28 mouse cellular contexts compared by ENCODE assay signal in genomic region chr4:101340741-101341140, GRCm38 (mm10).
"Had no signal": no experiment of that assay in that cellular context is flagged by ENCODE, and none has a peak within 500 bp of the region (broad histone marks: within the 10 kb centered on the region; RNA-seq: fewer than 3 reads in every experiment).

No protein-coding gene starts in this region.

- H3K36me3 ChIP-seq: liver, embryonic 12.5 days; liver, embryonic 13.5 days; liver, embryonic 15.5 days; lung, embryonic 15.5 days had no signal

- H3K27me3 ChIP-seq: limb, embryonic 12.5 days; limb, embryonic 13.5 days; limb, embryonic 15.5 days; liver, embryonic 12.5 days; liver, embryonic 13.5 days; liver, embryonic 15.5 days; lung, embryonic 15.5 days; midbrain, embryonic 12.5 days; midbrain, embryonic 13.5 days; midbrain, embryonic 15.5 days; neural tube, embryonic 12.5 days had no signal

- H3K9ac ChIP-seq: limb, embryonic 12.5 days; limb, embryonic 13.5 days; limb, embryonic 15.5 days; liver, embryonic 12.5 days; liver, embryonic 13.5 days; liver, embryonic 14.5 days; liver, embryonic 15.5 days; liver, postnatal 0 days; lung, embryonic 14.5 days; lung, embryonic 15.5 days; midbrain, embryonic 12.5 days; midbrain, embryonic 13.5 days; midbrain, embryonic 15.5 days; neural tube, embryonic 12.5 days had no signal

- H3K4me1 ChIP-seq: limb, embryonic 10.5 days; limb, embryonic 12.5 days; limb, embryonic 15.5 days; liver, embryonic 12.5 days; liver, embryonic 13.5 days; liver, embryonic 15.5 days; lung, embryonic 15.5 days; megakaryocyte, embryonic 14.5 days; midbrain, embryonic 10.5 days; midbrain, embryonic 12.5 days; midbrain, embryonic 13.5 days; midbrain, embryonic 15.5 days; neural tube, embryonic 12.5 days had no signal

- H3K27ac ChIP-seq: left cerebral cortex, adult 2 months; limb, embryonic 10.5 days; limb, embryonic 12.5 days; limb, embryonic 13.5 days; limb, embryonic 15.5 days; liver, embryonic 12.5 days; liver, embryonic 13.5 days; liver, embryonic 14.5 days; liver, embryonic 15.5 days; lung, embryonic 15.5 days; macrophage; midbrain, embryonic 10.5 days; midbrain, embryonic 12.5 days; midbrain, embryonic 13.5 days; midbrain, embryonic 15.5 days; neural tube, embryonic 12.5 days had no signal

- DNase-seq: left cerebral cortex, postnatal 4 days; liver, embryonic 13.5 days; liver, postnatal 0 days; lung, adult 18-20 months; lung, adult 2 months; lung, embryonic 14.5 days; lung, postnatal 10 days; lung, postnatal 14 days; lung, postnatal 36 days; lung, postnatal 4 days; midbrain, embryonic 14.5 days had no signal

- H3K4me3 ChIP-seq: left cerebral cortex, adult 2 months; limb, embryonic 10.5 days; limb, embryonic 12.5 days; limb, embryonic 13.5 days; limb, embryonic 15.5 days; liver, embryonic 12.5 days; liver, embryonic 13.5 days; liver, embryonic 15.5 days; lung, embryonic 15.5 days; megakaryocyte, embryonic 14.5 days; midbrain, embryonic 10.5 days; midbrain, embryonic 12.5 days; midbrain, embryonic 13.5 days; midbrain, embryonic 15.5 days; myocyte; neural tube, embryonic 12.5 days had no signal
